Mouse (Mus musculus) kidney, postnatal 0 days (tissue): ENCODE measurements at regions not wholly inside any gene's neighbourhood (a gene's known extent, or its start where the extent isn't known, plus 50 kb on each side); places are given as distances from the start of the nearest gene placed in this dataset.

ENCODE experiments used
- ATAC-seq: fragments of 200-750 bp; cut with Nextera tagmentation; replicated peaks from 2 replicates; pipeline ENCODE4 v1.8.0; 2017; ENCODE audit warnings: low read depth, moderate number of reproducible peaks, moderate TSS enrichment, moderate library complexity; ENCODE audit not compliant: low FRiP score
- DNase-seq: peaks from one replicate; pipeline ENCODE4 v3.0.0-alpha.2; 2016; ENCODE audit warnings: low spot score
- H3K27ac ChIP-seq: fragments of 300-500 bp; sonication (generic); 2 replicates; pipeline ENCODE4 v1.5.1; 2014; ENCODE audit warnings: mild to moderate bottlenecking
- H3K27me3 ChIP-seq: fragments of 300-500 bp; sonication (generic); 2 replicates; pipeline ENCODE4 v1.6.1; 2014; ENCODE audit warnings: low read length, mixed read lengths; ENCODE audit not compliant: insufficient read depth
- H3K36me3 ChIP-seq: fragments of 300-500 bp; sonication (generic); 2 replicates; pipeline ENCODE4 v1.6.1; 2014; ENCODE audit warnings: low read length, mixed read lengths; ENCODE audit not compliant: insufficient read depth
- H3K4me1 ChIP-seq: fragments of 300-500 bp; sonication (generic); replicated peaks from 2 replicates; pipeline ENCODE4 v1.6.1; 2014; ENCODE audit warnings: antibody characterized with exemption, low read length, mixed read lengths; ENCODE audit not compliant: insufficient read depth
- H3K4me2 ChIP-seq: fragments of 300-500 bp; sonication (generic); 2 replicates; pipeline ENCODE4 v1.6.1; 2014; ENCODE audit warnings: mild to moderate bottlenecking, low read length, moderate library complexity, mixed read lengths
- H3K4me3 ChIP-seq: fragments of 300-500 bp; sonication (generic); replicated peaks from 2 replicates; pipeline ENCODE4 v1.5.1; 2014; ENCODE audit warnings: low read depth, low read length
- H3K9ac ChIP-seq: fragments of 300-500 bp; sonication (generic); 2 replicates; pipeline ENCODE4 v1.6.1; 2014; ENCODE audit warnings: low read depth, low read length
- H3K9me3 ChIP-seq: fragments of 300-500 bp; sonication (generic); replicated peaks from 2 replicates; pipeline ENCODE4 v1.6.1; 2016; ENCODE audit warnings: low read length, inconsistent platforms, mixed read lengths
- CTCF ChIP-seq: IDR thresholded peaks from 2 replicates; pipeline ENCODE4 v1.5.1; 2016; ENCODE audit warnings: antibody characterized with exemption, low read depth, mild to moderate bottlenecking, moderate library complexity
- WGBS: fragments of 180-500 bp; shearing (Covaris S2); extraction: QIAGEN DNeasy Blood & Tissue Kit; methylation state at CpG from one replicate; pipeline ENCODE4 v1.1.7; 2014; 5-methylcytosine and 5-hydroxymethylcytosine counted together

- ATAC-seq: no peak
- 73% methylated on average over 22 of the region's 22 CpGs for WGBS
- TF ChIP-seq CTCF: no peak
Observed at GRCm38 (mm10) chr4:142587345-142588035, 348.3 kb upstream of the Kazn start.

GRCm38 (mm10) chr4:142578536-142578935 is 339.3 kb upstream of the Kazn start:
- WGBS: 82% methylated on average over 4 of the region's 4 CpGs
- Histone ChIP-seq H3K9me3 (no peaks in the 10 kb centered on the region), H3K4me3 (no peak overlapping the region), H3K4me1 (no peaks in the 10 kb centered on the region), H3K36me3 (no peaks in the 10 kb centered on the region), H3K27ac (no peak overlapping the region), H3K27me3 (no peaks in the 10 kb centered on the region), H3K9ac (no peak overlapping the region), H3K4me2 (no peak overlapping the region)
- no peak for ATAC-seq
- no peak for DNase-seq
- TF ChIP-seq CTCF: no peak

More at GRCm38 (mm10) chr4:142587345-142588035, 348.3 kb upstream of the Kazn start:
- Histone ChIP-seq H3K4me1 (0 out of 2 replicates have a peak, but pooled peaks cover 5% of the 10 kb centered on the region), H3K36me3 (no peaks in the 10 kb centered on the region), H3K27me3 (no peaks in the 10 kb centered on the region), H3K9me3 (no peaks in the 10 kb centered on the region), H3K27ac (no peak overlapping the region), H3K9ac (no peak overlapping the region), H3K4me3 (no peak overlapping the region), H3K4me2 (no peak overlapping the region)
- no peak for DNase-seq

DNA sequence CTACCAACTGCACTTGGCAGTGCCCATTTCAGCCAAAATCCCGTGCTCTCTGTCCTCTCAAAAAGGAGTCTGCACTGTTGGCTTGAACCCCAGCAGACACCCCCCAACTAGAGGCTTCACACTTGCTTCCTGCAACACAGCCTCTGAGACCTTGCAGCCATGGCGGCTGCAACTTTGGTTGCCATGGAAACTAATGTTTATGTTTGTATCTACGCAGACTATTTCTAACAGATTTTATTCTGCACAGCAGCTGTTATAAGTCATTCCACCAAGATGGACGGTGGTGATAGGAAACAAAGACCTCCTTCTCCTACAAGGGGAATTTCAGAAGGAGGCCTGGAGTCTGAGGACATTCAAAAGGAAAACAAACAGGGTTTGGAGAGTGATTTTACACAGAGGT is 338.3 kb upstream of the Kazn start:
- TF ChIP-seq CTCF: no peak
- 37% methylated on average over 4 of the region's 4 CpGs for WGBS
- Histone ChIP-seq H3K36me3 (no peaks in the 10 kb centered on the region), H3K27me3 (no peaks in the 10 kb centered on the region), H3K4me2 (no peak overlapping the region), H3K27ac (no peak overlapping the region), H3K4me3 (no peak overlapping the region), H3K9ac (no peak overlapping the region), H3K9me3 (no peaks in the 10 kb centered on the region), H3K4me1 (no peaks in the 10 kb centered on the region)
- 0 out of 2 replicates have a peak, but pooled peaks have one; percentile 17 for ATAC-seq
- peak; percentile 73 for DNase-seq

DNA sequence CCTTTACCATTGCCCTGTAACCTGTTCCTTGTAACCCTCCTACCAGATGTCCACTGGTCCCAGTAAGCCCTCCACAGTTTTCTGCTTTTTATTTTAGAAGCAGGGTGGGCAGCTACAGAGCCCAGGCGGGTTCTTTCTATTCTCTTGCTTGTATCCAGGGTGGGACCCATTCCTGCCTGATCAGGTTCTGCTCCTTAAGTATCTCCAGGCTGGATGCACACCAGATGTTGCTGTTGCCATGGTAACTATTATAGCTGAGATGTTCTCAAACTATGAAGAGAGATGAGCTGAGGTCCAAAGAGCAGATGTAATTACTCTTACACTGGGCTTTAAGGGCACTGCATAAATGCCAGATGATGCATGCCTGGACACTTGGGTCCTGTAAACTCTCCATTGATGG is 335.3 kb upstream of the Kazn start:
- H3K9me3 ChIP-seq: no peaks in the 10 kb centered on the region
- no peak overlapping the region for H3K4me3 ChIP-seq
- H3K27ac ChIP-seq: no peak overlapping the region
- no peak overlapping the region for H3K4me2 ChIP-seq
- H3K4me1 ChIP-seq: no peaks in the 10 kb centered on the region
- H3K9ac ChIP-seq: no peak overlapping the region
- WGBS: 77% methylated on average over 1 of the region's 1 CpGs
- DNase-seq (no peak), ATAC-seq (no peak)
- H3K27me3 ChIP-seq: no peaks in the 10 kb centered on the region
- TF ChIP-seq CTCF: no peak
- no peaks in the 10 kb centered on the region for H3K36me3 ChIP-seq

DNA sequence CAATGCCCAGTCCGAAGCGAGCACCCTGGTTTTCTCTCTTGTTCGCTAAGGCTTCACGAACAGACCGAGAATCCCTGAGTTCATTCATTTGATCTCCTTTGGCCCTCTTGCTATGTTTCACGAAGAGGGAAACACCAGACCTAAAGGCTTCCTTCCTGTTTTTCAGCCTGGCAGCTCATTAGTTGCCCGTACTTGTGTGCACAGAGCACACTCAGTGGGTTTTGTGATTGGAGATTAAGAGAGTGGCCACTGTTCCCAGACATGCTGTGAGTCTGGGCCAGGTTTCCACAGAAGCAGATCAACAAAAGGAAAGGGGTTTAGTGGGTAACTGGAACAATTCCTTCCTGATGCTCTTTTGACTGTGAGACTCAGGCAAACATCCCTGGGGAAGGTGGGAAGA is 331.5 kb upstream of the Kazn start:
- H3K27ac ChIP-seq: no peak overlapping the region
- no peak overlapping the region for H3K4me3 ChIP-seq
- TF ChIP-seq CTCF: no peak
- 76% methylated on average over 7 of the region's 7 CpGs for WGBS
- H3K9me3 ChIP-seq: no peaks in the 10 kb centered on the region
- H3K27me3 ChIP-seq: no peaks in the 10 kb centered on the region
- no peak overlapping the region for H3K9ac ChIP-seq
- ATAC-seq (no peak), DNase-seq (no peak)
- no peaks in the 10 kb centered on the region for H3K36me3 ChIP-seq
- no peak overlapping the region for H3K4me2 ChIP-seq
- H3K4me1 ChIP-seq: no peaks in the 10 kb centered on the region

- WGBS: 75% methylated on average over 6 of the region's 6 CpGs
- no peak overlapping the region for H3K27ac ChIP-seq
Observed at GRCm38 (mm10) chr4:142568556-142568955, 329.4 kb upstream of the Kazn start.

GRCm38 (mm10) chr4:142554716-142555115 is 315.5 kb upstream of the Kazn start:
- Histone ChIP-seq H3K27me3 (no peaks in the 10 kb centered on the region), H3K4me3 (no peak overlapping the region), H3K27ac (no peak overlapping the region), H3K9me3 (no peaks in the 10 kb centered on the region), H3K4me1 (no peaks in the 10 kb centered on the region), H3K4me2 (no peak overlapping the region), H3K9ac (no peak overlapping the region), H3K36me3 (no peaks in the 10 kb centered on the region)
- DNase-seq (no peak), ATAC-seq (no peak)
- no peak for TF ChIP-seq CTCF
- 53% methylated on average over 3 of the region's 3 CpGs for WGBS

More at GRCm38 (mm10) chr4:142568556-142568955, 329.4 kb upstream of the Kazn start:
- no peak for ATAC-seq
- no peak for DNase-seq
- Histone ChIP-seq H3K4me1 (no peaks in the 10 kb centered on the region), H3K4me2 (no peak overlapping the region), H3K36me3 (no peaks in the 10 kb centered on the region), H3K9me3 (no peaks in the 10 kb centered on the region), H3K27me3 (no peaks in the 10 kb centered on the region), H3K9ac (no peak overlapping the region), H3K4me3 (no peak overlapping the region)
- TF ChIP-seq CTCF: no peak
